Mouse (Mus musculus) embryonic fibroblast, embryonic 13.5 days (primary cell): ENCODE data around the gene Rbms1.

Experiments used
- CTCF ChIP-seq: IDR thresholded peaks from 2 replicates; pipeline ENCODE4 v1.5.1; 2011; ENCODE audit warnings: mild to moderate bottlenecking, control low read depth, low read length, moderate library complexity, borderline replicate concordance; ENCODE audit not compliant: insufficient read depth
- POLR2A ChIP-seq: IDR thresholded peaks from 2 replicates; pipeline ENCODE4 v1.6.1; 2011; ENCODE audit warnings: low read depth, mild to moderate bottlenecking, control low read depth, low read length, moderate library complexity

GRCm38 (mm10) chr2:60883931-60884330 is 79.1 kb downstream of the Rbms1 start:
- TF ChIP-seq CTCF (no peak), POLR2A (no peak)
